Mouse (Mus musculus) hindlimb bud, embryonic 11.5 days (tissue): ENCODE measurements around the gene Timm50.

Experiments
- DNase-seq: peaks from one replicate; pipeline ENCODE4 v3.0.0-alpha.2; 2012; ENCODE audit warnings: low read depth, low spot score; ENCODE audit errors: extremely low spot score

The Timm50 gene

GRCm38 (mm10) chr7:28271761-28272160, 40.1 kb downstream of the Timm50 start:
- DNase-seq = no peak

GRCm38 (mm10) chr7:28269355-28269754, 42.5 kb downstream of the Timm50 start:
- no peak for DNase-seq

- no peak for DNase-seq
These were observed 43.3 kb downstream of the Timm50 start for GRCm38 (mm10) chr7:28268576-28268975.

GRCm38 (mm10) chr7:28268042-28268531, 43.8 kb downstream of the Timm50 start:
- no peak for DNase-seq

DNA sequence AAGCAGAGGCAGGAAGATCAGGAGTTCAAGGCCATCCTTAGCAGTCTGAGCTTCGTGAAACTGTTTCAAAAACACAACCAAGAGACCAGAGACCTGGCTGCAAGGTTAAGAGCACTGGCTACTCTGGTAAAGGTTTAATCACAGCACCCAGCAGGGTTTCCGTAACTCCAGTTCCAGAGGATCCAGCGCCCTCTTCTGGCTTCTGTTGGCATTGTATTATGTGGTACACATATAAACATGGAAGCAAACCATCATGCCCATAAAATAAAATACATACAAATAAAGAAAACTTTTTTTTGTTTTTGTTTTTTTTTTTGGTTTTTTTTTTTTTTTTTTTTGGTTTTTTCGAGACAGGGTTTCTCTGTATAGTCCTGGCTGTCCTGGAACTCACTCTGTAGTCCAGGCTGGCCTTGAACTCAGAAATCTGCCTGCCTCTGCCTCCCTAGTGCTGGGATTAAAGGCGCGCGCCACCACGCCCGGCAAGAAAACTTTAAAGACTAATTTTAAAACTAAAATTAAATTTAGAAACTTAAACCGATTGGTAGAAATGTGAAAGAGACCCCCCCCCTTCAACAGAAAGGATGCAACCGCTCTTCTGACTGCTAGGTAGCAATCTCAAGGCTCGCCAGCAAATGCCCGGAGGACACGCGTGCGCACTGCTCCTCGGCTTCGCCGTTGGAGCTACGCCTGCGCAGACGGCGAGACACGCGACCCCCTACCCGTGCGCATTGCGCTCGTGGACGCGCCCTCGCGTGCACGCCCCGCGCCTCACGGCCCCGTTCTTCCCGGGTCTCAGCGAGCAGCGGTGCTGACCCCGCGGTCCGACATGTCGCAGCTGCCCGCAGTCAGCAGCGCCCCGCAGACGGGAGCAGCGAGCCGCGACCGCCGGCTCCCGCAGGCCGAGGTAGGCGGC, 44.5 kb downstream of the Timm50 start, which contains the start of gene Eid2:
TSS of gene Eid2 (plus strand) at position 753 of the 913 bp plus-strand sequence.
- DNase-seq = peak; percentile 57

DNA sequence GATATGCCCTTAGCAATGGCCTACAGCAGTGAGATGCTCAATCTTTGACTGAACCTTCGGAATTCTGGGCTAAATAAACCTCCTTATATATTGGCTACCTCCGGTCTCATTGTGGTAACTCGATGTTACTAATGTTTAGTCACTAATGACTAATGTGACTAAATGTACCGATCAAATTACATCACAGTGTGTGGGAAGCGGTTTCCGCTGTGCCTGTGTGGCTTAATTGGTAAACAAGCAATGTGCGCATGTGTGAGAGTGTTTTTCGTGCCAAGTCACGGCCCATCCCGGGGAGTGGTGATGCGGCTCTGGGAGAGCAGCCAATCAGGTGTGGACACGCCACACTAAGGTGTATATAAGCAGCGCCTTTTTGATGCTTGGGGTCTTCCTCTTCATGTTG, 46.5 kb downstream of the Timm50 start:
- DNase-seq = no peak

DNA sequence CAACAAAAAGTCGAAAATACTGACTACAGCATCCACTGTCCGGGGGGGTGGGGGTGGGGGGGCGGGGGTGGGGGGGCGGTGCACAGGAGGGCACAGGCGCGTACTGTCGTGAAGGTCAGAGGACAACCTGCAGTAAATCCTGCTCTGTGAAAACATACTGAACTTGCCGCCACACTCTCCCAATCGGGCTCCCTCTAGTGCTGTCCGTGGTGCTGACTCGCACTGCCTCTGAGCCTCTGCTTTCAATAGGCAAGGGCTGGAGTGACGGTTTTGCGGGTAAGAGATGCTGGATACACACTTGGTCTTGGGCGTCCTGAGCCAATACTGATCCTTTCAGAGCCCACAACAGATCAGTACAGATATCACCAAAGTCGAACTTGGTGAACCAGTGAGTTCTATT, 48.1 kb downstream of the Timm50 start:
- peak; percentile 49 for DNase-seq

GRCm38 (mm10) chr7:28262861-28263260, 49.0 kb downstream of the Timm50 start:
- DNase-seq = no peak
